Mouse (Mus musculus) CH12.LX (cell line): ENCODE measurements at regions not wholly inside any gene's neighbourhood (a gene's known extent, or its start where the extent isn't known, plus 50 kb on each side); places are given as distances from the start of the nearest gene placed in this dataset.

ENCODE experiments used
- DNase-seq: peaks from one replicate; pipeline ENCODE4 v3.0.0-alpha.2; 2013; ENCODE audit errors: extremely low read depth
- H3K27ac ChIP-seq: 2 replicates; pipeline ENCODE4 v1.5.1; 2012; ENCODE audit warnings: low read depth, mild to moderate bottlenecking, control low read depth, moderate library complexity; ENCODE audit not compliant: insufficient read depth
- H3K27me3 ChIP-seq: replicated peaks from 2 replicates; pipeline ENCODE3; 2012; ENCODE audit warnings: inconsistent platforms
- H3K36me3 ChIP-seq, 2 experiments: replicated peaks in 1 of 2; 2 replicates each; pipeline versions ENCODE3 to v1.6.1; 2012; ENCODE audit warnings: inconsistent platforms in 1 of 2, low read length in 1 of 2, mild to moderate bottlenecking in 1 of 2, mixed read lengths in 1 of 2, moderate library complexity in 1 of 2; ENCODE audit not compliant: control insufficient read depth in 1 of 2, insufficient read depth in 1 of 2
- H3K4me1 ChIP-seq, 2 experiments: 2 replicates each; pipeline ENCODE4 v1.6.1; 2012; ENCODE audit warnings: inconsistent platforms in 1 of 2, moderate library complexity in 1 of 2; ENCODE audit not compliant: insufficient read depth in 2 of 2, control insufficient read depth in 1 of 2
- H3K4me2 ChIP-seq: 2 replicates; pipeline ENCODE4 v1.6.1; 2012; ENCODE audit warnings: low read depth, mild to moderate bottlenecking, control low read depth; ENCODE audit not compliant: poor library complexity, insufficient read depth, severe bottlenecking
- H3K4me3 ChIP-seq, 3 experiments: fragments of 150-350 bp in 1 of 3; sonication (generic) in 1 of 3; replicated peaks in 1 of 3; 2 replicates each; pipeline versions ENCODE3 to v1.5.1; 2011 to 2012; ENCODE audit warnings: low read depth in 2 of 3, low read length in 2 of 3, mild to moderate bottlenecking in 2 of 3, moderate library complexity in 2 of 3, control low read depth in 1 of 3, improper control_type of control experiment in 1 of 3, inconsistent platforms in 1 of 3, mixed read lengths in 1 of 3; ENCODE audit not compliant: poor library complexity in 1 of 3
- H3K79me2 ChIP-seq: replicated peaks from 2 replicates; pipeline ENCODE4 v1.6.1; 2012; ENCODE audit warnings: mild to moderate bottlenecking, moderate library complexity; ENCODE audit not compliant: control insufficient read depth, poor library complexity, insufficient read depth, severe bottlenecking; ENCODE audit errors: extremely low read depth
- H3K9ac ChIP-seq: 2 replicates; pipeline ENCODE4 v1.6.1; 2012; ENCODE audit warnings: low read depth, mild to moderate bottlenecking, control low read depth, moderate library complexity; ENCODE audit not compliant: insufficient read depth
- H3K9me3 ChIP-seq: replicated peaks from 2 replicates; pipeline ENCODE3; 2012; ENCODE audit warnings: low read length, inconsistent platforms, mixed read lengths
- BHLHE40 ChIP-seq: IDR thresholded peaks from 2 replicates; pipeline ENCODE4 v1.6.1; 2011; ENCODE audit warnings: mild to moderate bottlenecking, low read depth, low read length, improper control_type of control experiment
- CHD1 ChIP-seq: IDR thresholded peaks from 2 replicates; pipeline ENCODE4 v1.6.1; 2012; ENCODE audit warnings: low read depth, low read length, improper control_type of control experiment, inconsistent platforms
- CHD2 ChIP-seq: IDR thresholded peaks from 2 replicates; pipeline ENCODE4 v1.6.1; 2011; ENCODE audit warnings: low read length, improper control_type of control experiment
- CTCF ChIP-seq, 2 experiments: IDR thresholded peaks in 1 of 2; conservative IDR thresholded peaks in 1 of 2; 2 replicates each; pipeline ENCODE4 v1.5.1; 2011 to 2012; ENCODE audit warnings: low read depth in 2 of 2, low read length in 2 of 2, improper control_type of control experiment in 1 of 2, inconsistent platforms in 1 of 2, mild to moderate bottlenecking in 1 of 2, moderate library complexity in 1 of 2
- ELF1 ChIP-seq: IDR thresholded peaks from 2 replicates; pipeline ENCODE4 v1.6.1; 2014; ENCODE audit warnings: low read depth, mild to moderate bottlenecking, inconsistent platforms, low read length, improper control_type of control experiment
- MAFK ChIP-seq: IDR thresholded peaks from 2 replicates; pipeline ENCODE4 v1.6.1; 2011; ENCODE audit warnings: low read length, improper control_type of control experiment; ENCODE audit not compliant: insufficient replicate concordance
- MAX ChIP-seq: IDR thresholded peaks from 2 replicates; pipeline ENCODE4 v1.6.1; 2011; ENCODE audit warnings: low read length, improper control_type of control experiment
- MXI1 ChIP-seq: IDR thresholded peaks from 2 replicates; pipeline ENCODE4 v1.6.1; 2011; ENCODE audit warnings: mild to moderate bottlenecking, low read depth, low read length, improper control_type of control experiment
- NRF1 ChIP-seq: IDR thresholded peaks from 2 replicates; pipeline ENCODE4 v1.6.1; 2014; ENCODE audit warnings: low read depth, mild to moderate bottlenecking, inconsistent platforms, low read length, improper control_type of control experiment, moderate library complexity
- RCOR1 ChIP-seq: conservative IDR thresholded peaks from 2 replicates; pipeline ENCODE4 v1.6.1; 2012; ENCODE audit warnings: low read depth, mild to moderate bottlenecking, inconsistent platforms, low read length, improper control_type of control experiment
- TBP ChIP-seq: conservative IDR thresholded peaks from 2 replicates; pipeline ENCODE4 v1.6.1; 2011; ENCODE audit warnings: low read depth, low read length, improper control_type of control experiment
- UBTF ChIP-seq: IDR thresholded peaks from 2 replicates; pipeline ENCODE4 v1.6.1; 2012; ENCODE audit warnings: low read depth, mild to moderate bottlenecking, inconsistent platforms, low read length, improper control_type of control experiment, moderate library complexity
- USF2 ChIP-seq: conservative IDR thresholded peaks from 2 replicates; pipeline ENCODE4 v1.6.1; 2011; ENCODE audit warnings: low read depth, low read length, improper control_type of control experiment
- ZKSCAN1 ChIP-seq: IDR thresholded peaks from 2 replicates; pipeline ENCODE4 v1.6.1; 2012; ENCODE audit warnings: low read depth, inconsistent platforms, low read length, improper control_type of control experiment, borderline replicate concordance
- ZNF384 ChIP-seq: IDR thresholded peaks from 2 replicates; pipeline ENCODE4 v1.6.1; 2012; ENCODE audit warnings: low read depth, low read length, improper control_type of control experiment, inconsistent platforms
- dilution Hi-C: fragments of 300-500 bp; cut with MboI; formaldehyde crosslinking; loops from 2 replicates; pipeline ENCODE4 v1.14.3; 2020; ENCODE audit warnings: low sequenced_read_pairs; ENCODE audit not compliant: extremely low pct_unique_long_range_greater_than_20kb, extremely low pct_ligation_motif_present
- in situ Hi-C: fragments of 300-500 bp; cut with MboI; formaldehyde crosslinking; loops from 3 replicates; pipeline ENCODE4 v1.14.3; 2019; ENCODE audit warnings: low sequenced_read_pairs, low pct_ligation_motif_present, low pct_unique_long_range_greater_than_20kb, mixed read lengths

- Histone ChIP-seq H3K27me3 (no peaks in the 10 kb centered on the region), H3K9me3 (peaks cover 20% of the 10 kb centered on the region), H3K4me3 (no peak overlapping the region), H3K4me1 (no peaks in the 10 kb centered on the region), H3K79me2 (no peaks in the 10 kb centered on the region), H3K36me3 (no peaks in the 10 kb centered on the region), H3K9ac (no peak overlapping the region), H3K27ac (no peak overlapping the region), H3K4me2 (no peak overlapping the region)
- no peak for DNase-seq
- TF ChIP-seq BHLHE40 (no peak), CHD1 (no peak), CHD2 (no peak), MAFK (no peak), TBP (no peak), NRF1 (no peak), MXI1 (no peak), RCOR1 (no peak), MAX (no peak), CTCF (conservative IDR thresholded peaks at IDR 0.05 in 1 of 2, IDR thresholded peaks at IDR 0.05 in 1 of 2; ENCODE audit: low read depth in 2 of 2, low read length in 2 of 2) (no peak), ZKSCAN1 (no peak), ZNF384 (no peak), USF2 (no peak), UBTF (no peak), ELF1 (no peak)
- dilution Hi-C loops: no loop called here
- in situ Hi-C loops: no loop called here
Measured at GRCm38 (mm10) chr17:62030614-62031013, 850.5 kb downstream of the Efna5 start.
